20 mouse cellular contexts compared by ENCODE assay signal in genomic region chr7:132367344-132367743, GRCm38 (mm10). TPM values are rescaled to one million over a fixed set of nuclear protein-coding genes. Genes with fewer than 3 reads are reported as not detected.
DNase-seq lines count a peak whose midpoint lies in the region; ATAC-seq and TF ChIP-seq lines count a peak whose summit lies in the region.
"Had no signal": no experiment of that assay in that cellular context is flagged by ENCODE, and none has a peak within 500 bp of the region (broad histone marks: within the 10 kb centered on the region; RNA-seq: fewer than 3 reads in every experiment).

No protein-coding gene starts in this region.

- peak; percentile 46 for DNase-seq in MEL (ENCODE audit: low read depth, low spot score)
- DNase-seq in neural tube, embryonic 10.5 days (ENCODE audit: extremely low spot score, low spot score), result no peak
- DNase-seq: adrenal gland, adult 2 months; adrenal gland, adult 8-10 months; adrenal gland, postnatal 10 days; adrenal gland, postnatal 14 days; adrenal gland, postnatal 25 days; adrenal gland, postnatal 36 days; B cell, adult 2 months; cerebellum, adult 11 months; cerebellum, adult 11-12 months; cerebellum, adult 18-20 months; cerebellum, adult 2 months; cerebellum, adult 8-10 months had no signal

- TF ChIP-seq POLR2A in MEL (IDR thresholded peaks at IDR 0.05; ENCODE audit: control insufficient read depth in 1 of 2, insufficient read depth in 1 of 2, low read depth in 1 of 2, low read length in 2 of 2, poor library complexity in 1 of 2), result no peak; a peak in 1 of 4 replicates
- no peak for TF ChIP-seq POLR2A in bone marrow, adult 2 months (IDR thresholded peaks at IDR 0.05; ENCODE audit: borderline replicate concordance, control insufficient read depth, low read depth, low read length)

- TF ChIP-seq EP300 in MEL (IDR thresholded peaks at IDR 0.05; ENCODE audit: low read depth in 1 of 2, low read length in 2 of 2), result peak; percentile 27 to 31; a peak in 1 of 4 replicates

- H3K27ac ChIP-seq in MEL (ENCODE audit: control insufficient read depth, low read depth, low read length), result peak overlapping the region; percentile 94
- peak overlapping the region; percentile 8 for H3K27ac ChIP-seq in bone marrow, adult 2 months (ENCODE audit: control insufficient read depth, insufficient read depth, low read depth, low read length, poor library complexity)

- no peak for TF ChIP-seq RAD21 in MEL (IDR thresholded peaks at IDR 0.05; ENCODE audit: low read depth, low read length)

- peak overlapping the region; percentile 10 for H3K9ac ChIP-seq in MEL (ENCODE audit: control insufficient read depth, low read depth, low read length, poor library complexity, severe bottlenecking)

- no peaks in the 10 kb centered on the region for H3K27me3 ChIP-seq in MEL (ENCODE audit: control insufficient read depth in 1 of 2, insufficient read depth in 2 of 2, low read length in 2 of 2)
- H3K27me3 ChIP-seq: Patski had no signal

- no peak for ATAC-seq in megakaryocyte progenitor cell, adult 5-6 weeks (replicated peaks; ENCODE audit: poor library complexity)
- ATAC-seq: activated CD4-positive, CD25-positive, alpha-beta regulatory T cell, adult 4 months; CD4-positive, CD25-positive, alpha-beta regulatory T cell, adult 4 months; Patski had no signal

- WGBS in bone marrow, adult 2 months, result 46% methylated on average over 3 of the region's 3 CpGs

- peaks cover 15 to 51% of the 10 kb centered on the region in 2 experiments for H3K36me3 ChIP-seq in MEL (ENCODE audit: control insufficient read depth in 1 of 2, insufficient read depth in 2 of 2, low read length in 2 of 2)
- H3K36me3 ChIP-seq: G1E had no signal

- no peaks in the 10 kb centered on the region for H3K79me2 ChIP-seq in MEL (ENCODE audit: control insufficient read depth, insufficient read depth, low read length, poor library complexity)

- no peak overlapping the region for H3K4me3 ChIP-seq in MEL (ENCODE audit: control insufficient read depth in 1 of 2, insufficient read depth in 1 of 2, low read depth in 2 of 2, low read length in 2 of 2)
- H3K4me3 ChIP-seq in bone marrow, adult 2 months (replicated peaks; ENCODE audit: control insufficient read depth, low read depth, low read length), result no peak overlapping the region

- H3K9me3 ChIP-seq in MEL (replicated peaks; ENCODE audit: insufficient read depth, low read length), result no peaks in the 10 kb centered on the region

- H3K4me1 ChIP-seq in MEL (ENCODE audit: control insufficient read depth in 1 of 2, insufficient read depth in 2 of 2, low read length in 2 of 2), result peaks cover 21 to 42% of the 10 kb centered on the region in 2 experiments
- peaks cover 12% of the 10 kb centered on the region for H3K4me1 ChIP-seq in bone marrow, adult 2 months (ENCODE audit: control insufficient read depth, insufficient read depth, low read length)

- TF ChIP-seq CTCF in MEL (IDR thresholded peaks at IDR 0.05 in 2 of 3, conservative IDR thresholded peaks at IDR 0.05 in 1 of 3; ENCODE audit: control insufficient read depth in 1 of 3, insufficient read depth in 1 of 3, low read depth in 2 of 3, low read length in 3 of 3, poor library complexity in 1 of 3, severe bottlenecking in 1 of 3), result no peak
- no peak for TF ChIP-seq CTCF in bone marrow, adult 2 months (IDR thresholded peaks at IDR 0.05; ENCODE audit: control insufficient read depth, insufficient read depth, low read length)

TF ChIP-seq in MEL, 35 proteins besides CTCF, POLR2A, EP300 and RAD21:
- no peak for TF ChIP-seq MEF2A (IDR thresholded peaks at IDR 0.05; ENCODE audit: extremely low read depth, insufficient replicate concordance, low read depth, low read length, poor library complexity, severe bottlenecking)
- 0 out of 2 replicates have a peak, but pooled peaks have one; percentile 35 for TF ChIP-seq ETS1 (IDR thresholded peaks at IDR 0.05; ENCODE audit: low read depth, low read length)
- 0 out of 2 replicates have a peak, but pooled peaks have one; percentile 30 for TF ChIP-seq POLR2AphosphoS2 (IDR thresholded peaks at IDR 0.05; ENCODE audit: low read length)
- no peak for TF ChIP-seq ZNF384 (IDR thresholded peaks at IDR 0.05; ENCODE audit: low read depth, low read length)
- TF ChIP-seq JUND (IDR thresholded peaks at IDR 0.05; ENCODE audit: low read depth, low read length), result no peak
- TF ChIP-seq GATA1 (IDR thresholded peaks at IDR 0.05; ENCODE audit: low read depth, low read length), result 0 out of 2 replicates have a peak, but pooled peaks have one; percentile 21
- TF ChIP-seq MAX (IDR thresholded peaks at IDR 0.05; ENCODE audit: low read length), result no peak
- no peak for TF ChIP-seq CHD1 (IDR thresholded peaks at IDR 0.05; ENCODE audit: low read depth, low read length)
- TF ChIP-seq MAFK (IDR thresholded peaks at IDR 0.05; ENCODE audit: borderline replicate concordance, low read depth, low read length), result no peak
- TF ChIP-seq ZMIZ1 (IDR thresholded peaks at IDR 0.05; ENCODE audit: low read depth, low read length), result 0 out of 2 replicates have a peak, but pooled peaks have one; percentile 43
- peak; percentile 65; the same call in 1 of the 2 replicates for TF ChIP-seq MAZ (IDR thresholded peaks at IDR 0.05; ENCODE audit: low read depth, low read length)
- TF ChIP-seq SMC3 (IDR thresholded peaks at IDR 0.05; ENCODE audit: low read depth, low read length), result no peak
- no peak for TF ChIP-seq USF1 (IDR thresholded peaks at IDR 0.05; ENCODE audit: low read depth, low read length)
- TF ChIP-seq MXI1 (IDR thresholded peaks at IDR 0.05; ENCODE audit: low read depth, low read length), result 0 out of 2 replicates have a peak, but pooled peaks have one; percentile 29
- no peak for TF ChIP-seq NELFE (IDR thresholded peaks at IDR 0.05; ENCODE audit: low read depth, low read length)
- TF ChIP-seq TBP (IDR thresholded peaks at IDR 0.05; ENCODE audit: low read depth, low read length), result peak; percentile 78
- TF ChIP-seq CHD2 (IDR thresholded peaks at IDR 0.05; ENCODE audit: low read length), result no peak
- 0 out of 2 replicates have a peak, but pooled peaks have one; percentile 31 for TF ChIP-seq TCF12 (IDR thresholded peaks at IDR 0.05; ENCODE audit: low read depth, low read length)
- TF ChIP-seq UBTF (IDR thresholded peaks at IDR 0.05; ENCODE audit: borderline replicate concordance, insufficient read depth, low read depth, low read length), result 0 out of 2 replicates have a peak, but pooled peaks have one; percentile 45
- TF ChIP-seq USF2 (IDR thresholded peaks at IDR 0.05; ENCODE audit: borderline replicate concordance in 1 of 2, insufficient read depth in 1 of 2, low read depth in 1 of 2, low read length in 2 of 2), result no peak
- 0 out of 2 replicates have a peak, but pooled peaks have one; percentile 16 for TF ChIP-seq SIN3A (IDR thresholded peaks at IDR 0.05; ENCODE audit: low read length)
- peak; percentile 62 for TF ChIP-seq RCOR1 (IDR thresholded peaks at IDR 0.05; ENCODE audit: low read depth, low read length)
- no peak for TF ChIP-seq ZC3H11A (IDR thresholded peaks at IDR 0.05; ENCODE audit: low read depth, low read length)
- TF ChIP-seq ZKSCAN1 (IDR thresholded peaks at IDR 0.05; ENCODE audit: low read depth, low read length), result no peak

RNA-seq across cellular contexts. Expression of gene Chst15, which starts 50.3 kb away (rescaled TPM):
- total RNA-seq in MEL (2012; rRNA removed), result 14.3 and 14.9 TPM in 2 replicates
- 10 to 100 TPM in 1 of 2 experiments, not detected in 1; 18.1 TPM for polyA plus RNA-seq in MEL (2012; ENCODE audit: insufficient read depth in 1 of 2, insufficient read length in 2 of 2, low read depth in 1 of 2, low replicate concordance in 2 of 2, missing spikeins in 1 of 2)
- 14.3 and 34.6 TPM in 2 replicates for polyA plus RNA-seq in bone marrow, adult 2 months (2011; ENCODE audit: insufficient read depth, insufficient read length, low replicate concordance, missing spikeins)
- total RNA-seq in megakaryocyte progenitor cell, adult 5-6 weeks (2015), result 8.6 and 11.5 TPM in 2 replicates
- 7.3 and 8.2 TPM in 2 replicates for total RNA-seq in megakaryocyte progenitor cell, adult 5-6 weeks (2017)
- polyA plus RNA-seq: G1E had no signal
